Mouse (Mus musculus): Measurements from ENCODE around the gene Slk. TPM values are rescaled to one million over a fixed set of nuclear protein-coding genes. Genes with fewer than 3 reads are reported as not detected.

Slk gene
- polyA plus RNA-seq, 1 experiment from 2014 or later, result 12.5 TPM

DNA sequence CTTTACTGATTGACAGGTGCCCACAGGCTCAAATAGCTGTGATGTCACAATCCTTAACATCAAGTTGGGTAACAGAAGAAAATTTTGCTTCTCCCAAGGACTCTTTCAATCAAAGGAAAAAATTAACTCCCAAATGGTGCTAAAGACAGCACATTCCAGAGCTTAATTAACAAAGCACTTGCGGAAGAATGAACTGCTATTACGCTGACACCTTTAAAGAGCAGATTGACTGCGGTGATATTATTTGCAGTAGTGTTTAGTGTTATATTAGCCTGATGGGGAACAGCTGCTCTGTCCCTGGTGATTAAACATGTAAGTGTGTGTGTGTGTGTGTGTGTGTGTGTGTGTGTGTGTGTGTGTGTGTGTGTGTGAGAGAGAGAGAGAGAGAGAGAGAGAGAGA is 34.4 kb upstream of the Slk start:
- H3K4me1 ChIP-seq (ENCODE audit: control insufficient read depth, insufficient read depth, low read length), result peaks cover 4% of the 10 kb centered on the region; the same call in 1 of the 2 replicates
- no peak for ATAC-seq (replicated peaks; ENCODE audit: extremely low read depth, insufficient read depth, low FRiP score)

DNA sequence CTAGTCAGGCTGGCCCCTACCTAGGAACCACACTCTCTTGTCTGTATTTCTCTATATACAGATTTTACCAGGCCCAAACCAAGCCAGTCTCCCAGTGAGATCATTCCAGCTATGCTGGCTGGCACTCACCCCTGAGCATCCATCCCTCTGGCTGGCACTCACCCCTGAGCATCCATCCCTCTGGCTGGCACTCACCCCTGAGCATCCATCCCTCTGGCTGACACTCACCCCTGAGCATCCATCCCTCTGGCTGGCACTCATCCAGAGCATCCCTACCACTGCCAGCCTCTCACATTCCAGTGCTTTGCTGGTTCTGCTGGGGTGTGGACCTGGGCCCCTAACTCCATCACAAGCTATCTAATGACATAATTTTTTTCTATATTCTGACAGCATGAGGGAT is 34.0 kb upstream of the Slk start:
- no peak for ATAC-seq (replicated peaks; ENCODE audit: extremely low read depth, insufficient read depth, low FRiP score)
- H3K4me1 ChIP-seq (ENCODE audit: control insufficient read depth, insufficient read depth, low read length), result peaks cover 4% of the 10 kb centered on the region; the same call in 1 of the 2 replicates
- H3K9me3 ChIP-seq (replicated peaks; ENCODE audit: control insufficient read depth, low read length), result no peaks in the 10 kb centered on the region
- no peak overlapping the region for H3K9ac ChIP-seq (ENCODE audit: low read length)
- H3K36me3 ChIP-seq (ENCODE audit: control insufficient read depth, insufficient read depth), result no peaks in the 10 kb centered on the region
- no peaks in the 10 kb centered on the region for H3K27me3 ChIP-seq (ENCODE audit: control insufficient read depth, insufficient read depth, low read length)
- H3K27ac ChIP-seq (ENCODE audit: low read length), result no peak overlapping the region
- H3K4me3 ChIP-seq (ENCODE audit: low read length), result no peak overlapping the region
- no peak overlapping the region for H3K4me2 ChIP-seq (ENCODE audit: low read depth, low read length)

More for the DNA sequence above, 34.4 kb upstream of the Slk start:
- H3K9me3 ChIP-seq (replicated peaks; ENCODE audit: control insufficient read depth, low read length), result no peaks in the 10 kb centered on the region
- H3K4me2 ChIP-seq (ENCODE audit: low read depth, low read length), result no peak overlapping the region
- 63% methylated on average over 3 of the region's 3 CpGs for WGBS
- H3K27me3 ChIP-seq (ENCODE audit: control insufficient read depth, insufficient read depth, low read length), result no peaks in the 10 kb centered on the region
- no peak overlapping the region for H3K27ac ChIP-seq (ENCODE audit: low read length)
- no peak overlapping the region for H3K4me3 ChIP-seq (ENCODE audit: low read length)
- H3K36me3 ChIP-seq (ENCODE audit: control insufficient read depth, insufficient read depth), result no peaks in the 10 kb centered on the region
- H3K9ac ChIP-seq (ENCODE audit: low read length), result no peak overlapping the region

DNA sequence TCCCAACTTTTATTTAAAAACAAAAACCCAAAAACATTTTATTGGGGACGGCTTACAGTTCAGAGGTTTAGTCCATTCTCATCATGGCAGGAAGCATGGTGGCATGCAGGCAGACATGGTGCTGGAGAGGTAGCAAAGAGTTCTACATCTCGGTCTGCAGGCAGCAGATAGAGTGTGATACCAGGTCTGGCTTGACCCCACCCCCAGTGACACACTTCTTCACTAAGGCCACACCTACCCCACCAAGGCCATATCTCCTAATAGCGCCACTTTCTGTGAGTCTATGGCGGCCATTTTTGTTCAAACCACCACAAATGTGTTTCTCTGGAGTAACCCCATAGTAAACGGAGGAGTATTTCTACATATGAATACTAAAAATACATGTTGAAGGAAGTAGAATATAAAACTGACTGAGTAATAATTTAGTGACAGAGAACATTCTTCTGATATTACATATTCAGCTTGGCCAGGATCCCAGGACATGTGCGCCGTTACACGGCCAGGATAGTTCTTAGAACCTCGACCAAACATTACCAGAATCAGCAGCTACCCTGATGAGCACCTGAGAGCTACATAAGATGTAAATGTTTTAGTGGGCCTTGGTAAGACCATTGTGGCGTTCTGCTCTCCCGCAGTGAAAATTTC is 30.9 kb upstream of the Slk start:
- Histone ChIP-seq H3K9me3 (replicated peaks; ENCODE audit: control insufficient read depth, low read length) (no peaks in the 10 kb centered on the region), H3K4me3 (ENCODE audit: low read length) (no peak overlapping the region), H3K4me1 (ENCODE audit: control insufficient read depth, insufficient read depth, low read length) (peaks cover 4% of the 10 kb centered on the region; the same call in 1 of the 2 replicates), H3K4me2 (ENCODE audit: low read depth, low read length) (no peak overlapping the region), H3K36me3 (ENCODE audit: control insufficient read depth, insufficient read depth) (no peaks in the 10 kb centered on the region), H3K9ac (ENCODE audit: low read length) (no peak overlapping the region), H3K27me3 (ENCODE audit: control insufficient read depth, insufficient read depth, low read length) (no peaks in the 10 kb centered on the region), H3K27ac (ENCODE audit: low read length) (no peak overlapping the region)
- 74% methylated on average over 11 of the region's 11 CpGs for WGBS
- no peak for ATAC-seq (replicated peaks; ENCODE audit: extremely low read depth, insufficient read depth, low FRiP score)

DNA sequence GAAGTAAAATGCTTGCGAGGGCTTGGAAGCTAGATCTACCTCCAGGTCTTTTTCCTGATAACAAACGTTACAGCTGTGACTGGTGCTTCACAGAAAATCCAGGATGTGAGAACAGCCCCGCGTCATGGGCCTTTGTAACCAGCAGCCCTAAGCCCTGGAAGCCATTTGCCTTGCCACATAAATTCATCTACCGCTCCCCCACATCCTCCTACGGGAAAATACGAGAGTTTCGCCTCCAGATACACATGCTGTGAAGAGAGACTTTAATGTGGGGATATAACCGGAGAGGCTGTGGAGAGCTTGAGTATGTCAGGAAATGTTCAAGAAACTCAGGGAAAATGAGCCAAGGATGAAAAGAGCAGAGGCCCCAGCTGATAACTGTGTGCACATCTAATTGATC is 30.3 kb upstream of the Slk start:
- peaks cover 4% of the 10 kb centered on the region; the same call in 1 of the 2 replicates for H3K4me1 ChIP-seq (ENCODE audit: control insufficient read depth, insufficient read depth, low read length)
- H3K9ac ChIP-seq (ENCODE audit: low read length), result no peak overlapping the region
- 70% methylated on average over 9 of the region's 9 CpGs for WGBS
- no peaks in the 10 kb centered on the region for H3K9me3 ChIP-seq (replicated peaks; ENCODE audit: control insufficient read depth, low read length)
- H3K36me3 ChIP-seq (ENCODE audit: control insufficient read depth, insufficient read depth), result no peaks in the 10 kb centered on the region
- no peak overlapping the region for H3K27ac ChIP-seq (ENCODE audit: low read length)
- no peaks in the 10 kb centered on the region for H3K27me3 ChIP-seq (ENCODE audit: control insufficient read depth, insufficient read depth, low read length)
- no peak overlapping the region for H3K4me2 ChIP-seq (ENCODE audit: low read depth, low read length)
- ATAC-seq (replicated peaks; ENCODE audit: extremely low read depth, insufficient read depth, low FRiP score), result no peak
- no peak overlapping the region for H3K4me3 ChIP-seq (ENCODE audit: low read length)

DNA sequence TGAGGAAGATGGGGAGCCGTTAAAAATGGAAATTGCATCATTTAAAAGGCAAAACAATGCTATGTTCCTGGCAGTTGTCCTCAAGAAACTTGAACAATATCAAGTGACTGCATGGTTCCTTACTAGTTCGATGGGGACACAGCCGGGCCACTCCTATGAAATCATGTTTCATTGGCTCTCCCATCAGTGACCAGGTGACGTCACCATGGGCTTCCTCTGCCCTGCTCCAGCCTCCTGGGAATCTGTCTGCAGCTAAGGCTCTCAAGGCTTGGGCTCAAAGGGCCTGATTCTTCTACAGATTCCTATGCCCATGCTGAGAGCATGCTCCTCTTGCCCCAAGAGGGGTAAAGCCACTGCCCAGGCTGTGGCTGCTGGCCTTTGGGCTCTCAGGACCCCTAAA is 29.9 kb upstream of the Slk start:
- Histone ChIP-seq H3K4me3 (ENCODE audit: low read length) (no peak overlapping the region), H3K27ac (ENCODE audit: low read length) (no peak overlapping the region), H3K9ac (ENCODE audit: low read length) (no peak overlapping the region), H3K36me3 (ENCODE audit: control insufficient read depth, insufficient read depth) (no peaks in the 10 kb centered on the region), H3K27me3 (ENCODE audit: control insufficient read depth, insufficient read depth, low read length) (no peaks in the 10 kb centered on the region), H3K4me1 (ENCODE audit: control insufficient read depth, insufficient read depth, low read length) (peaks cover 4% of the 10 kb centered on the region; the same call in 1 of the 2 replicates), H3K9me3 (replicated peaks; ENCODE audit: control insufficient read depth, low read length) (no peaks in the 10 kb centered on the region), H3K4me2 (ENCODE audit: low read depth, low read length) (no peak overlapping the region)
- ATAC-seq (replicated peaks; ENCODE audit: extremely low read depth, insufficient read depth, low FRiP score), result no peak
- 77% methylated on average over 4 of the region's 4 CpGs for WGBS

DNA sequence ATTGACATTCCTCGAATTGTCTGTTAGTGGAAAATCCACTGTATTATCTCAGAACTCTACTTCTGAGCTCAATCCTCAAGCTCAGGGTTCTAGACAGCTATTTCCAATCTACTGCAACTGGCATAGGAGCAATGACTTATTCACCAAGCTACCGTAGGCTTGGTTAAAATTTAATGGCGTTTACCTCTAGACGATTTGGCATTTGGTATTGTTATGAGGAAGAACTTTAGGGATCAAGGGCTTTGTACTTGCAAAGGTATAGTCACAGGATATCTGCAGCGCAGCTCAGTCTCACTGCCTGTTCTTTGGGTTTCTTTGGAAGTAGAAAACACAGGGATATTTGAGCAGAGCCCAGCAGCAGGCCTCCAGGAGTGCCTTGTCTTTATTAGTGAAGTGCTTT is 20.3 kb upstream of the Slk start:
- Histone ChIP-seq H3K9me3 (replicated peaks; ENCODE audit: control insufficient read depth, low read length) (no peaks in the 10 kb centered on the region), H3K9ac (ENCODE audit: low read length) (no peak overlapping the region; the same call in 1 of the 2 replicates), H3K36me3 (ENCODE audit: control insufficient read depth, insufficient read depth) (no peaks in the 10 kb centered on the region), H3K4me1 (ENCODE audit: control insufficient read depth, insufficient read depth, low read length) (peaks cover 23% of the 10 kb centered on the region), H3K4me3 (ENCODE audit: low read length) (no peak overlapping the region), H3K27me3 (ENCODE audit: control insufficient read depth, insufficient read depth, low read length) (no peaks in the 10 kb centered on the region), H3K4me2 (ENCODE audit: low read depth, low read length) (no peak overlapping the region), H3K27ac (ENCODE audit: low read length) (peak overlapping the region; percentile 72)
- no peak for ATAC-seq (replicated peaks; ENCODE audit: extremely low read depth, insufficient read depth, low FRiP score)
- WGBS, result 79% methylated on average over 5 of the region's 5 CpGs

DNA sequence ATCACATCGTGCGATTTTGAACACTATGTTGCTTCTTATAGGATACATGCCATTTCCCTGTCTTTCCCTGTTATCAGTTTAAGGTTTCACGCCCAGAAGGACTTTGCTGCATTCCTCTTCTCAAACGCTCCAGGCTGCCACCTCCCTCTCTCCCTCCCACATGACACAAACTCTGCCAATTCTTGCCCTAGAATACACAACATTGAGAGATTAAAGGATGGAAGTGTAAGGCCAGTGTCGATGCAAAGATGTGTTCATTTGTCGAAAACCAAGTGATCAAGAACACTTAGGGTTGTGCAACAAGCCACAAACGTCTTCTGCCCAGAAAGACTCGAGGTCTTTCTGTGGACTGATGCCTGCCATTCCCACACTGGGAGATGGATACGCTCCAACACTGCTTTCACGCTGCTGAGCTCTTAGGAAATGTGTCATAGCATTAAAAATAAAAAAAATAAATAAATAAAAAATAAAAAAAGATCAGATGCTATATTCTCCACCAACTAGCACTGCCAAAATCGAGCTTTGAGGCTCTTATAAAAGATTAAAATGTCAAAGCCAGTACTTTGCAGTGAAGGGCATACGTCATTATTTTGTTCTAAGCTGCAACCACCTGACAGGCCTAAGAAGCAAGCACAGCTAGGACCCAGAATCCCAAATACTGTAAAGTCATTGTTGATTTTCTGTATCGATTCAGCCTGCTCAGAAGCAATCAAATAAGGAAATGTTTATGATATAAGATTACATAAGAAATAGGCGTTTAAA is 19.5 kb upstream of the Slk start:
- 36% methylated on average over 14 of the region's 14 CpGs for WGBS
- H3K27me3 ChIP-seq (ENCODE audit: control insufficient read depth, insufficient read depth, low read length), result no peaks in the 10 kb centered on the region
- peak overlapping the region; percentile 72 for H3K27ac ChIP-seq (ENCODE audit: low read length)
- no peak overlapping the region for H3K9ac ChIP-seq (ENCODE audit: low read length)
- no peak; the same call in 1 of the 2 replicates for ATAC-seq (replicated peaks; ENCODE audit: extremely low read depth, insufficient read depth, low FRiP score)
- H3K9me3 ChIP-seq (replicated peaks; ENCODE audit: control insufficient read depth, low read length), result no peaks in the 10 kb centered on the region
- H3K36me3 ChIP-seq (ENCODE audit: control insufficient read depth, insufficient read depth), result no peaks in the 10 kb centered on the region
- peak overlapping the region; percentile 6; the same call in 1 of the 2 replicates for H3K4me2 ChIP-seq (ENCODE audit: low read depth, low read length)
- H3K4me3 ChIP-seq (ENCODE audit: low read length), result no peak overlapping the region
- peaks cover 23% of the 10 kb centered on the region for H3K4me1 ChIP-seq (ENCODE audit: control insufficient read depth, insufficient read depth, low read length)

DNA sequence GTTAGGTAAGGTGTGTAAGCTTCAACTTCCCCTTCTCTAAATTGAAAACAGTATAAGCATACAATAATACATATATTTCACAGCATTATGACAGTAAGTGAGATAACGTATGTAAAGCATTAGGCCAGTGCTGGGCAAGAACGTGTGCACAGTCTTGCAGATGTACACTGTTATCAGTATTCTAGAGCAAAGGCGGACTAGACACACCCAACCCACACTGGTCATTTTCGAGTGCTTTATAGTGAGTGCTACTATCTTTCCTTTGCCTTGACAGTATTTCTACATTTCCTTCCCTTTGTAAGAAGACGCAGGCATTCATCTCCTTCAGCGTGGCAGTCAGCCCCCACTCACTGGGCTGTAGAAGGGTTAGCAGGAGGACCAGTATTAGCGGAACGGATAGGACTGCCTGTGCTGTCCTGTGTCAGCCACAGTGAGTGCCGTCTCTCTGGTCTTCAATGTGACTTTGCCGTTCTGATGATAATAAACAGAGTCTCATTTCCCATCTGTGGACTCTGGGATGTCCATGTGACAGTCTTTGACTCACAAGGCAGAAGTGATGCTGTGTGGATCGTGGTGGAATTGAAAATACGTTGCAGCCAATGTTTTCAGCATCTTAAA is 18.8 kb upstream of the Slk start:
- 64% methylated on average over 12 of the region's 12 CpGs for WGBS
- H3K4me1 ChIP-seq (ENCODE audit: control insufficient read depth, insufficient read depth, low read length), result peaks cover 23% of the 10 kb centered on the region
- H3K27ac ChIP-seq (ENCODE audit: low read length), result peak overlapping the region; percentile 72
- no peaks in the 10 kb centered on the region for H3K9me3 ChIP-seq (replicated peaks; ENCODE audit: control insufficient read depth, low read length)
- no peaks in the 10 kb centered on the region for H3K27me3 ChIP-seq (ENCODE audit: control insufficient read depth, insufficient read depth, low read length)
- no peak for ATAC-seq (replicated peaks; ENCODE audit: extremely low read depth, insufficient read depth, low FRiP score)
- H3K36me3 ChIP-seq (ENCODE audit: control insufficient read depth, insufficient read depth), result no peaks in the 10 kb centered on the region
- H3K9ac ChIP-seq (ENCODE audit: low read length), result no peak overlapping the region
- H3K4me3 ChIP-seq (ENCODE audit: low read length), result no peak overlapping the region
- no peak overlapping the region for H3K4me2 ChIP-seq (ENCODE audit: low read depth, low read length)

DNA sequence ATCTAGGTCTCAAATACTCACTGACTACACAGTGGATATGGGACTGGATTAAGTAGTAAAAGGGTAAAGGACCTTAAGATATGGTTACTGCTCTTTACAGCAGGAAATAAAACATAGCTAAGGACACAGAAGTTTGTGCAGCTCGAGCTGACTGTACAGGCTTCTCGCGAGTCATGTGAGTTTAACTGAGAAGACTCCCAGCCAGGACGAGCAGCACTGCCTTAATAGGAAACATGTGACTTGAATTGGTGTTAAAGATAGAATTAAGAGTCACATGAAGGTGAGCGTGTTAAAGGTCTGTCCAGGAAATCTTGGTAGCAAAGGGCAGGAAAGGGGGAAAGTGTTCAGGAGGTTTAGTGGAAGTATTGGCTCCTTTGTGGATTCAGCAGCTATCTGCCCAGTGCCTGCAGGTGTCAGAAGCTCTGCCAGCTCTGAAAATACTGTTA is 17.5 kb upstream of the Slk start:
- no peak overlapping the region for H3K9ac ChIP-seq (ENCODE audit: low read length)
- H3K4me1 ChIP-seq (ENCODE audit: control insufficient read depth, insufficient read depth, low read length), result peaks cover 26% of the 10 kb centered on the region
- no peak overlapping the region for H3K4me3 ChIP-seq (ENCODE audit: low read length)
- ATAC-seq (replicated peaks; ENCODE audit: extremely low read depth, insufficient read depth, low FRiP score), result peak; percentile 80
- H3K27me3 ChIP-seq (ENCODE audit: control insufficient read depth, insufficient read depth, low read length), result no peaks in the 10 kb centered on the region
- no peak overlapping the region for H3K4me2 ChIP-seq (ENCODE audit: low read depth, low read length)
- H3K27ac ChIP-seq (ENCODE audit: low read length), result peak overlapping the region; percentile 94
- WGBS, result 15% methylated on average over 5 of the region's 5 CpGs
- no peaks in the 10 kb centered on the region for H3K9me3 ChIP-seq (replicated peaks; ENCODE audit: control insufficient read depth, low read length)
- no peaks in the 10 kb centered on the region for H3K36me3 ChIP-seq (ENCODE audit: control insufficient read depth, insufficient read depth)

All from heart, embryonic 16.5 days (tissue).